Mouse (Mus musculus): ENCODE measurements at regions not wholly inside any gene's neighbourhood (a gene's known extent, or its start where the extent isn't known, plus 50 kb on each side); places are given as distances from the start of the nearest gene placed in this dataset.

- no peak for DNase-seq (ENCODE audit: low spot score)
- no peaks in the 10 kb centered on the region for H3K9me3 ChIP-seq
- H3K27me3 ChIP-seq (ENCODE audit: insufficient read depth, poor library complexity, severe bottlenecking): no peaks in the 10 kb centered on the region
- WGBS: 93% methylated on average over 2 of the region's 2 CpGs
- no peak overlapping the region for H3K4me3 ChIP-seq
- no peaks in the 10 kb centered on the region for H3K4me1 ChIP-seq (replicated peaks)
- no peak overlapping the region for H3K27ac ChIP-seq
- H3K36me3 ChIP-seq: no peaks in the 10 kb centered on the region
These were observed 119.2 kb upstream of the Itga4 start for GRCm38 (mm10) chr2:79135986-79136385.

GRCm38 (mm10) chr2:79136619-79137458 is 118.4 kb upstream of the Itga4 start:
- Histone ChIP-seq H3K9me3 (no peaks in the 10 kb centered on the region), H3K36me3 (no peaks in the 10 kb centered on the region), H3K27ac (no peak overlapping the region), H3K27me3 (ENCODE audit: insufficient read depth, poor library complexity, severe bottlenecking) (no peaks in the 10 kb centered on the region), H3K4me1 (replicated peaks) (no peaks in the 10 kb centered on the region), H3K4me3 (no peak overlapping the region)
- WGBS: 89% methylated on average over 12 of the region's 12 CpGs
- DNase-seq (ENCODE audit: low spot score): no peak

GRCm38 (mm10) chr2:79137694-79138171 is 117.5 kb upstream of the Itga4 start:
- no peaks in the 10 kb centered on the region for H3K36me3 ChIP-seq
- DNase-seq (ENCODE audit: low spot score): no peak
- 74% methylated on average over 6 of the region's 6 CpGs for WGBS
- no peaks in the 10 kb centered on the region for H3K4me1 ChIP-seq (replicated peaks)
- no peak overlapping the region for H3K4me3 ChIP-seq
- H3K27ac ChIP-seq: no peak overlapping the region
- no peaks in the 10 kb centered on the region for H3K9me3 ChIP-seq
- H3K27me3 ChIP-seq (ENCODE audit: insufficient read depth, poor library complexity, severe bottlenecking): no peaks in the 10 kb centered on the region

- Histone ChIP-seq H3K27ac (no peak overlapping the region), H3K4me3 (no peak overlapping the region), H3K27me3 (ENCODE audit: insufficient read depth, poor library complexity, severe bottlenecking) (no peaks in the 10 kb centered on the region), H3K9me3 (no peaks in the 10 kb centered on the region), H3K36me3 (no peaks in the 10 kb centered on the region), H3K4me1 (replicated peaks) (no peaks in the 10 kb centered on the region)
- no peak for DNase-seq (ENCODE audit: low spot score)
- 88% methylated on average over 8 of the region's 8 CpGs for WGBS
These were observed 116.7 kb upstream of the Itga4 start for GRCm38 (mm10) chr2:79138368-79139109.

- Histone ChIP-seq H3K36me3 (no peaks in the 10 kb centered on the region), H3K4me1 (replicated peaks) (no peaks in the 10 kb centered on the region), H3K4me3 (no peak overlapping the region), H3K27ac (no peak overlapping the region), H3K9me3 (no peaks in the 10 kb centered on the region), H3K27me3 (ENCODE audit: insufficient read depth, poor library complexity, severe bottlenecking) (no peaks in the 10 kb centered on the region)
- DNase-seq (ENCODE audit: low spot score): no peak
- 79% methylated on average over 7 of the region's 7 CpGs for WGBS
These were observed 113.3 kb upstream of the Itga4 start for GRCm38 (mm10) chr2:79141961-79142360.

- no peaks in the 10 kb centered on the region for H3K27me3 ChIP-seq (ENCODE audit: insufficient read depth, poor library complexity, severe bottlenecking)
- H3K4me3 ChIP-seq: no peak overlapping the region
- H3K27ac ChIP-seq: no peak overlapping the region
- no peak for DNase-seq (ENCODE audit: low spot score)
- no peaks in the 10 kb centered on the region for H3K9me3 ChIP-seq
- no peaks in the 10 kb centered on the region for H3K36me3 ChIP-seq
- WGBS: 89% methylated on average over 3 of the region's 3 CpGs
- H3K4me1 ChIP-seq (replicated peaks): no peaks in the 10 kb centered on the region
These were observed 112.0 kb upstream of the Itga4 start for GRCm38 (mm10) chr2:79143196-79143595.

GRCm38 (mm10) chr2:79145897-79146296 is 109.3 kb upstream of the Itga4 start:
- no peak for DNase-seq (ENCODE audit: low spot score)
- H3K27ac ChIP-seq: no peak overlapping the region
- WGBS: 76% methylated on average over 1 of the region's 1 CpGs

GRCm38 (mm10) chr2:79146563-79146962 is 108.7 kb upstream of the Itga4 start:
- Histone ChIP-seq H3K27me3 (ENCODE audit: insufficient read depth, poor library complexity, severe bottlenecking) (no peaks in the 10 kb centered on the region), H3K4me1 (replicated peaks) (no peaks in the 10 kb centered on the region), H3K9me3 (no peaks in the 10 kb centered on the region), H3K27ac (no peak overlapping the region), H3K36me3 (no peaks in the 10 kb centered on the region), H3K4me3 (no peak overlapping the region)
- 88% methylated on average over 4 of the region's 4 CpGs for WGBS
- DNase-seq (ENCODE audit: low spot score): no peak

More at GRCm38 (mm10) chr2:79145897-79146296, 109.3 kb upstream of the Itga4 start:
- H3K36me3 ChIP-seq: no peaks in the 10 kb centered on the region
- no peaks in the 10 kb centered on the region for H3K9me3 ChIP-seq
- H3K4me3 ChIP-seq: no peak overlapping the region
- H3K4me1 ChIP-seq (replicated peaks): no peaks in the 10 kb centered on the region
- H3K27me3 ChIP-seq (ENCODE audit: insufficient read depth, poor library complexity, severe bottlenecking): no peaks in the 10 kb centered on the region

GRCm38 (mm10) chr2:79149012-79149698 is 106.1 kb upstream of the Itga4 start:
- no peak for DNase-seq (ENCODE audit: low spot score)
- Histone ChIP-seq H3K27ac (no peak overlapping the region), H3K9me3 (no peaks in the 10 kb centered on the region), H3K4me3 (no peak overlapping the region), H3K4me1 (replicated peaks) (no peaks in the 10 kb centered on the region), H3K36me3 (no peaks in the 10 kb centered on the region), H3K27me3 (ENCODE audit: insufficient read depth, poor library complexity, severe bottlenecking) (no peaks in the 10 kb centered on the region)
- 92% methylated on average over 3 of the region's 3 CpGs for WGBS

GRCm38 (mm10) chr2:79151610-79152009 is 103.6 kb upstream of the Itga4 start:
- 89% methylated on average over 4 of the region's 4 CpGs for WGBS
- no peaks in the 10 kb centered on the region for H3K4me1 ChIP-seq (replicated peaks)
- no peaks in the 10 kb centered on the region for H3K9me3 ChIP-seq
- DNase-seq (ENCODE audit: low spot score): no peak
- no peaks in the 10 kb centered on the region for H3K36me3 ChIP-seq
- H3K27ac ChIP-seq: no peak overlapping the region
- H3K4me3 ChIP-seq: no peak overlapping the region
- no peaks in the 10 kb centered on the region for H3K27me3 ChIP-seq (ENCODE audit: insufficient read depth, poor library complexity, severe bottlenecking)

- no peaks in the 10 kb centered on the region for H3K4me1 ChIP-seq (replicated peaks)
- no peaks in the 10 kb centered on the region for H3K36me3 ChIP-seq
- DNase-seq (ENCODE audit: low spot score): no peak
- no peaks in the 10 kb centered on the region for H3K9me3 ChIP-seq
- H3K27me3 ChIP-seq (ENCODE audit: insufficient read depth, poor library complexity, severe bottlenecking): no peaks in the 10 kb centered on the region
- H3K4me3 ChIP-seq: no peak overlapping the region
- 87% methylated on average over 6 of the region's 6 CpGs for WGBS
- no peak overlapping the region for H3K27ac ChIP-seq
These were observed 103.1 kb upstream of the Itga4 start for GRCm38 (mm10) chr2:79152031-79152694.

- H3K27ac ChIP-seq: no peak overlapping the region
- H3K4me1 ChIP-seq (replicated peaks): no peaks in the 10 kb centered on the region
- no peaks in the 10 kb centered on the region for H3K36me3 ChIP-seq
- no peak overlapping the region for H3K4me3 ChIP-seq
- DNase-seq (ENCODE audit: low spot score): no peak
- H3K27me3 ChIP-seq (ENCODE audit: insufficient read depth, poor library complexity, severe bottlenecking): no peaks in the 10 kb centered on the region
- 90% methylated on average over 5 of the region's 5 CpGs for WGBS
- no peaks in the 10 kb centered on the region for H3K9me3 ChIP-seq
These were observed 102.5 kb upstream of the Itga4 start for GRCm38 (mm10) chr2:79152695-79153057.
